Mouse (Mus musculus) heart, adult 2 months (tissue): Measurements from ENCODE around the gene Cst6. TPM values are rescaled to one million over a fixed set of nuclear protein-coding genes. Genes with fewer than 3 reads are reported as not detected.

Source experiments
- DNase-seq, 2 experiments: peaks; one replicate each; pipeline ENCODE4 v3.0.0; 2021
- H3K27ac ChIP-seq: fragments of 200-600 bp; 2 replicates; pipeline ENCODE4 v1.8.1; 2022
- H3K27me3 ChIP-seq: fragments of 200-500 bp; 2 replicates; pipeline ENCODE4 v1.6.1; 2012; ENCODE audit warnings: mild to moderate bottlenecking, low read length, inconsistent platforms, mixed read lengths; ENCODE audit not compliant: control insufficient read depth, insufficient read depth
- H3K36me3 ChIP-seq: fragments of 200-500 bp; 2 replicates; pipeline ENCODE4 v1.6.1; 2012; ENCODE audit warnings: low read length, inconsistent platforms; ENCODE audit not compliant: control insufficient read depth, insufficient read depth
- H3K4me1 ChIP-seq: fragments of 200-500 bp; 2 replicates; pipeline ENCODE4 v1.6.1; 2011; ENCODE audit warnings: low read length; ENCODE audit not compliant: control insufficient read depth, insufficient read depth
- H3K4me3 ChIP-seq: fragments of 200-600 bp; 2 replicates; pipeline ENCODE4 v1.8.1; 2022
- H3K79me2 ChIP-seq: fragments of 200-500 bp; replicated peaks from 2 replicates; pipeline ENCODE4 v1.6.1; 2012; ENCODE audit warnings: mild to moderate bottlenecking, inconsistent platforms, low read length, moderate library complexity, mixed read lengths; ENCODE audit not compliant: control insufficient read depth, insufficient read depth
- H3K9ac ChIP-seq: fragments of 200-500 bp; 2 replicates; pipeline ENCODE4 v1.6.1; 2012; ENCODE audit warnings: low read depth, mild to moderate bottlenecking, control low read depth, inconsistent platforms, low read length, mixed read lengths
- CTCF ChIP-seq: fragments of 200-600 bp; IDR thresholded peaks from 2 replicates; pipeline ENCODE4 v1.8.1; 2022; ENCODE audit warnings: antibody characterized with exemption, mild to moderate bottlenecking, moderate library complexity
- EP300 ChIP-seq: fragments of 200-500 bp; IDR thresholded peaks from 2 replicates; pipeline ENCODE4 v1.6.1; 2011; ENCODE audit warnings: low read depth, low read length, control low read depth; ENCODE audit not compliant: insufficient read depth
- POLR2A ChIP-seq: fragments of 200-500 bp; IDR thresholded peaks from 2 replicates; pipeline ENCODE4 v1.6.1; 2011; ENCODE audit warnings: mild to moderate bottlenecking, low read depth, low read length, control low read depth; ENCODE audit not compliant: insufficient read depth
- WGBS: fragments of 180-500 bp; shearing (Covaris S2); methylation state at CpG from one replicate; pipeline ENCODE4 v1.1.7; 2018; 5-methylcytosine and 5-hydroxymethylcytosine counted together
- intact Hi-C: fragments of 180-260 bp; cut with DNase I; formaldehyde crosslinking; loops from one replicate; pipeline ENCODE4 v1.15.1; 2025
- polyA plus RNA-seq: library from polyadenylated mRNA; depleted of rRNA; stranded (reverse); fragments of >200 nt; gene quantifications from 2 replicates; pipeline ENCODE4 v1.2.3, GENCODE M21; 2012
- total RNA-seq, 2 experiments: library from RNA; stranded (reverse); gene quantifications; 2 replicates each; pipeline ENCODE4 v1.2.3; 2021

The Cst6 gene
- total and polyA plus RNA-seq, 3 experiments: 10.4 to 16.8 (median 10.9) TPM

DNA sequence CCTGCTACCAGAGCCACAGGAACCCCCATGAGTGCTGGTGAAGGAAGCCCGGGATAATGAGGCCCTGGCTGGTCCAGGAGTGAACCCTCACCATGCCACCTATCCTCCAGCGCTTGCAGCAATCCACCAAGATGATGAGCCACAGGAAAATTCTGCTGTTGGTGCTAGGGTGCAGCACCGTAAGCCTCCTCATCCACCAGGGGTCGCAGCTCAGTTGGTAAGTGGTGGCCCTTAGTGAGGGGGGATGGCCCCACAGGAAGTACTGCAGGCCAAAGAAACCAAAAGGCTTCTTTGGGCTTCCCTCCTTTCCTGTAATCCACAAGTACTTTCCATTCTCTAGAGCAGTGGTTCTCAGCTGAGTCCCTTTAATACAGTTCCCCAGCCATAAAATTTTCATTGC is 46.9 kb downstream of the Cst6 start:
- Histone ChIP-seq H3K27me3 (no peaks in the 10 kb centered on the region), H3K27ac (no peak overlapping the region), H3K4me3 (no peak overlapping the region), H3K79me2 (no peaks in the 10 kb centered on the region), H3K9ac (no peak overlapping the region), H3K4me1 (peaks cover 3% of the 10 kb centered on the region; the same call in 1 of the 2 replicates), H3K36me3 (no peaks in the 10 kb centered on the region)
- peak; percentile 70 for TF ChIP-seq CTCF
- no peak for TF ChIP-seq EP300
- TF ChIP-seq POLR2A: no peak
- 16% methylated on average over 4 of the region's 4 CpGs for WGBS
- peak in 1 of 2 experiments; percentile 50 for DNase-seq
- intact Hi-C loops: loop anchor here (2.0 kb wide), 1 partner anchor 46 kb away; the partner anchor contains the start of gene Cst6

GRCm38 (mm10) chr19:5300588-5300987 is 48.8 kb downstream of the Cst6 start:
- no peak overlapping the region for H3K4me3 ChIP-seq
- intact Hi-C loops: no loop called here
- peaks cover 3% of the 10 kb centered on the region for H3K4me1 ChIP-seq
- TF ChIP-seq CTCF (no peak), POLR2A (no peak), EP300 (no peak)
- H3K79me2 ChIP-seq: no peaks in the 10 kb centered on the region
- no peaks in the 10 kb centered on the region for H3K36me3 ChIP-seq
- no peak overlapping the region for H3K9ac ChIP-seq
- H3K27me3 ChIP-seq: no peaks in the 10 kb centered on the region
- 75% methylated on average over 6 of the region's 6 CpGs for WGBS
- H3K27ac ChIP-seq: no peak overlapping the region
- no peak for DNase-seq

DNA sequence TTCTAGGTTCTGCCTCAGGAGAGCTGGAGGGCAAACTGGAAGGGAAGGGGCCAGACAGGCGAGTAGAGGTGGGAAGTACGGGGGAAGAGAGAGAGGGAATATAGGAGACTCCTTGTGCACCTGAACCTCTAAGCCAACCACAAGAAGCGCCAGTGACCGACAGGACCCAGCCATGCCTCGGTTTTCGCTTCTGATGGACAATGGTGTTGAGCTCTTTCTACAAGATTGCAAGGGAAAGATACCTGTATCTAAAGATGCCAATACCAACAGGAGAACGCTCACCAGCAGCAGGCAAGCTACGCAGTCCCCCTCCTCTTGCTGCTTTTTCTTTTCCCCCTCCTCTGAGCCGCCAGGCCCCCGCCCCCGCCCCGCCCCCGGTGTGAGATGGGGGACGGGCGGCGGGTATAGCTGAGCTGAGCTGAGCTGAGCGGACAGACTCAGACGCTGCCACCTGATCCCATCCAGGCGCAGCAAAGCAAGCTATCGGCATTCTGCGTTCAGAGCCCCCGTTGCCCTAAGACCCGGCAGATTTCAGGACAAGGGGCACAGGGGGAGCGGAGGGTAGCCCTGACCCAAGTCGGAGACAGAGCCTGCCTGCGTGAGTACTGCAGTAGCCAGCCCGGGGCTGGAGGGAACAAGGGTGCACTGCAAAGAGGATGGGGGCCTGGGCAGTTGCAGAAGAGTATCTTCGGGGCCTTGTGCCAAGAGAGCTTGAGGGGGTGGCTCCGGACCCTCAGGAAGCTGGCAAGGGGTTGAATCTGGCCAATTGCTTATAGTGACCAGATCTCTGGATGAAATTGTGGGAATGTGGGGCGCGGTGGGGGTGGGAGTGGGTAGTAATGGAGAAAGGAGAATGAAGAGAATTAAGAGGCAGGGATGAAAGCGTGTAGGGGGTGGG is 51.2 kb downstream of the Cst6 start, which contains the start of gene Gal3st3:
Gene Gal3st3, plus strand, starts transcription at position 429 of the 898 bp plus-strand sequence.
- intact Hi-C loops: no loop called here
- peak within 1 kb of the TSS; percentile 70 for H3K27ac ChIP-seq
- peak in 1 of 2 experiments; percentile 19 for DNase-seq
- peaks cover 8% of the 10 kb centered on the region for H3K4me1 ChIP-seq
- no peaks in the 10 kb centered on the region for H3K27me3 ChIP-seq
- 21% methylated on average over 32 of the region's 32 CpGs for WGBS
- no peaks in the 10 kb centered on the region for H3K79me2 ChIP-seq
- H3K36me3 ChIP-seq: peaks cover 10% of the 10 kb centered on the region
- no peak for TF ChIP-seq POLR2A
- no peak for TF ChIP-seq EP300
- TF ChIP-seq CTCF: no peak
- H3K4me3 ChIP-seq: peak within 1 kb of the TSS; percentile 44
- peak within 1 kb of the TSS; percentile 76 for H3K9ac ChIP-seq

- peaks cover 10% of the 10 kb centered on the region for H3K36me3 ChIP-seq
- no peak overlapping the region for H3K4me3 ChIP-seq
- intact Hi-C loops: no loop called here
- 0 out of 2 replicates have a peak, but pooled peaks cover 2% of the 10 kb centered on the region for H3K79me2 ChIP-seq
- no peak overlapping the region for H3K27ac ChIP-seq
- TF ChIP-seq CTCF (no peak), POLR2A (no peak), EP300 (no peak)
- DNase-seq: no peak
- no peaks in the 10 kb centered on the region for H3K27me3 ChIP-seq
- no peak overlapping the region for H3K9ac ChIP-seq
- H3K4me1 ChIP-seq: peaks cover 8% of the 10 kb centered on the region
- WGBS: 53% methylated on average over 5 of the region's 5 CpGs
Measured at GRCm38 (mm10) chr19:5296630-5297029, 52.7 kb downstream of the Cst6 start.

DNA sequence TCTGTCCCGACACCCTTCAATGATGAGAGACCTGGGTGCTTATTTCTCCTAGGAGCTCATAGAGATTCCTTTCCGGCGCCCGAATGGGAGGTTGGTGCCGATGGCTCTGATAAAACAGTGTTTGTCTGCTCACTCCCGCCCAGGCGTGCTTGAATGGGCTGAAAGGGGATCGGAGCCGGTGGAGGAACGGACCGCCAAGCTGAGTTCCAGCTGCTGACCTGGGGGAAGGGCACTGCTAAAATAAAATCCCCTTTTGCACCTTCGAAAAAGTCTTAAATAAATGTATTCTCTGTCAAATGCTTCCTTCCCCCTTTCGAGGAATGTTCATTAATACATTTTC is 53.7 kb downstream of the Cst6 start:
- 5% methylated on average over 13 of the region's 13 CpGs for WGBS
- Histone ChIP-seq H3K79me2 (0 out of 2 replicates have a peak, but pooled peaks cover 2% of the 10 kb centered on the region), H3K4me1 (peaks cover 8% of the 10 kb centered on the region), H3K9ac (peak overlapping the region; percentile 35), H3K27me3 (no peaks in the 10 kb centered on the region), H3K4me3 (peak overlapping the region; percentile 63), H3K27ac (peak overlapping the region; percentile 81), H3K36me3 (peaks cover 10% of the 10 kb centered on the region)
- intact Hi-C loops: loop anchor here (2.0 kb wide), 1 partner anchor 21 kb away; no protein-coding TSS in a partner anchor
- no peak for TF ChIP-seq CTCF
- no peak for TF ChIP-seq POLR2A
- TF ChIP-seq EP300: no peak
- DNase-seq: no peak
